Mouse (Mus musculus) kidney, postnatal 36 days (tissue): ENCODE results near the gene Ncf2.
"Not testable (repeated sequence)": the region's sequence is repeated elsewhere in the genome, so short reads cannot be mapped to it uniquely, and the experiment has no call there.

Experiments
- DNase-seq, 2 experiments: peaks; one replicate each; pipeline ENCODE4 v3.0.0; 2021 to 2022; ENCODE audit warnings: mixed read lengths in 2 of 2

Gene Ncf2

DNA sequence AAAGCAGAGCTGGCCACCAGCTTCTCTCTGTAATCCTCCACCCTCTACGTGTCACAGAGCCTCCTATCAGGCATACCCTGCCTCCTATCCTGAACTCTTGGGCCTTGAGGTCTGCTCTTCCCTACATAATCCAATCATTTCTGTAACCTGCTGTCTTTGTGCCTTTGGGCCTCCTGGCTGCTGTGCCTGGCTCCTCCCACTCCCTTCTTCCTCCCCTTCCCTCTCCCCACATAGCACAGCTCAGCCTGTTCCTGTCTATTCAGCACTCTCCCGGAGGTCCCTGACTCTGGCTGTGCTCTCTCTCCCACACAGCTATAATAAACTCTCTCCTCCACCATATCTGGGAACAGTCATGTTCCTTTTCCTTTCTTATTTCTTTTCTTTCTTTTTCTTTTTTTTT lies at the start of gene Ncf2:
Ncf2 (plus strand) TSS at position 298 of the 400 bp plus-strand sequence.
- DNase-seq, result peak; percentile 39 to 41

DNA sequence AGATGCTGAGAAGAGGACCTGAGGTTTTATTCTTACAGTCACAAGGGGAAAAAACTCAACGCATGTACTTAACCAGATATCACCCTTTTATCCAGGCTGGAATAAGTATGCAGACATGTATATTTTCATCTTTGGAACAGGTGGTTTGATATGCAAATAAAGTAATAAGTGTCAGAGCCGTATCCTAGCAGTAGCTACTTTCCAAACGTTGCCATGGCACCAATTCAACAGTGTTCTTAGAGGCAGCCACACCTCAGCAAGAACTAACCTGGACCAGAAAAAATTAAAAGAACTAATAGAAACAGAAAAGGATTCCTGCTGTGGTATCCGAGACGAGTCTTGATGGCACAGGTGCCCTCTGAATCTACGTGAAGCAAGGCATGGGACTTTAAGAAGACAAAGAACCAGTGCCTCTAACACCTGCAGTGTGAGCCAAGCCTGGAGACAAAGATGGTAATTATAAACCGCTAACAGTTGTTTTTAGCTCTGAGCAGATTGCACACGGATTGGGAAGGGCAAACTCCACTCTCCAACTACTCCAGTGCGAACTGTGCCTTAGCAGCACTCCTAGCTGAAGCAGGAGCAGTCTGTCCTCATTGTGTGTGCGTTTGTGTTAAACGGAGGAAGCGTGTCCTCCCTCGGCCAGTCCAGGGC lies 49.6 kb upstream of the Ncf2 start, which contains the start of gene Apobec4:
Apobec4 (plus strand) TSS at position 240 of the 654 bp plus-strand sequence.
- DNase-seq, result peak; percentile 25 to 42

DNA sequence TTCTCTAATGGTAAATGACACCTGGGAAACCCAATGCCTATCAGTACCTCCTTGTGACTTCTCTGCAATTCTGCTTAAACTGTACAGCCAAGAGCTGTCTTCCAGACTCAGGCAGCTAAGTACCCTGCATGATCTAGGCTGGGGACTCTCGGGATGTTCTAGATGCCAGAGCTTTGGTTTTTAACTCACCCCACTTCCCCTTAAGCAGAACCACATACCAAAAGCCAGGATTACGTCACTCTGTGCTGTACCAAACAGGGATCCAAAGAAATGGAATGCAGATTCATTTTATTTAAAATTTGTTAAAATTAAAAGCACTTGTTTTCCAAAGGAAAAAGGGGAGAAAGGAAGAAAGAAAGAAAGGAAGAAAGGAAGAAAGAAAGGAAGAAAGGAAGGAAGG lies 38.2 kb upstream of the Ncf2 start:
- no peak for DNase-seq

DNA sequence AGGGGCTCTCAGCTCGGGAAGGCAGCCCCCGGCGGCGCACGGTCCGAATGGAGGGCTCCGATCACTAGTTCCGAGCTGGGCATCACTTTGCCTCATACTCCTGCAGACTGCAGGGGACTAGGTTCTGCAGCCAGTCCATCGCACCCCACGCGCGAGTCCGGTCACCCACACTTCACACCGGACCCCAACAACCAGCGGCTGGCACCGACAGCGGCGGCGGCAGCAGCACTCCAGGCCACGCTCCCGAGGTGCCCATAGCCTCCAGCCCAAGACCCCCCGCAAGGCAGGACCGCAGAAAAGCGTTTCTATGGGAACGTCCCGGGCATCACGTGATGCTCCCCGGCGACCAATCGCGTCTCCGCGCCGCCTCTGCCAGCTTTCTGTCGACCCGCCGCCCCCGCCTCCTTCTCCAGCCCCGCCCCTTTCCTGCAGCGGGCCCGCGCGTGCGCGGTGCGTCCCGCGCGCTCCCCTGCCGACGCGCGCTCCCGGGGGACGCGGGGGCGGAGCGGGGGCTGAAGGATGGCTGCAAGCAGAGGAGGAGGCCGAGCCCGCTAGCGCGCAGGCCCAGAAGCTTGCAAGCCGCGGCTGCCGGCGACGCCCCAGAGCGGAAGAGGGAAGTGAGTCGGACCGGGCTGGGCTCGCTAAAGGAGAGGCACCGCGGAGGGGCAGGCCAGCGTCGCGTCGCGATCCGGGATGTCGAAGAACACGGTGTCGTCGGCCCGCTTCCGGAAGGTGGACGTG lies 33.8 kb upstream of the Ncf2 start, which contains the start of the genes Rgl1 and Arpc5:
Rgl1 (minus strand) TSS at position 320 of the 741 bp plus-strand sequence.
Arpc5 (plus strand) TSS at position 511 of the 741 bp plus-strand sequence.
- peak; percentile 97 for DNase-seq

DNA sequence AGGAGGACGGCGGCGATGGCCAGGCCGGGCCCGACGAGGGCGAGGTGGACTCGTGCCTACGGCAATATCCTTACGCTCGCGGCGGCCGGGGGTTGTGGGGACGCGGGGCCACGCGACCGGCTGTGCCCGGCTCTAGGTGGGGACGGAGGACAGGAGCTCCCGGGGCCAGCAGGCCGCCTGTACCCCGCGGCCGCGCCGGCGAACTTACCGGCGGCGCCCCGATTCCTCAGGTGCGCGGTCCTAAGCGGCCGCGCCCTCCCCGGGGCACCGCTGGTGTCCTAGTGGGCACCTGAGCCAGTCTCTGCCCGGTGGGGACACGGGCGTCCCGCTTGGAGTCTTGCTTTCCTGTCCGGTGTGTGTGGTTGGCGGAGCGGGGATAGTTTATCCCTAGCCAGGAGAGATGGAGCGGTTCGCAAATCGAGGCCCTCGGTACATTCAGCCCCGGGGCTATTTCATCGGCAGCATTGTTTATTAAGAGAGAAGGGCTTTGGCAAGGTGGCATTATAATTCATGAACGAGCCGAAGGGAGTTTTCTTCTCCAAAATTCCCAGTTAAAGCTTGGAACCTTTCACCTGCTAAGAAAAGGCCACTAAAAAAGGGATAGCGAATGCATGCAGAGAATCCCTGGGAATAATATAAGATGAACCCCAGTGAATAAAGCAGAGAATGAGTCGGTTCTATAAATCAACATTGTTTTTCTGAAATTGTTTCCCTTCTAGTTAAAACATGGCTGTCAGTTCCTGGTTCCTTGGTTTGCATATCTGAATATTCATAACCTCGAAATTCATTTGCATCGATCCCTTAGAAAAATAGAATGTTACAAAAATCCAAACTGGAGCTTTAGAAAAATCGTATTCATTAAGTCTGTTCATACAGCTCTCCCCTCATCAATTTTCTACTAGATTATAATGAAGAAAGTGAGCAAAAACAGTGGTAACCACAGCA lies 32.9 kb upstream of the Ncf2 start:
- DNase-seq, result peak in 1 of 2 experiments; percentile 48

DNA sequence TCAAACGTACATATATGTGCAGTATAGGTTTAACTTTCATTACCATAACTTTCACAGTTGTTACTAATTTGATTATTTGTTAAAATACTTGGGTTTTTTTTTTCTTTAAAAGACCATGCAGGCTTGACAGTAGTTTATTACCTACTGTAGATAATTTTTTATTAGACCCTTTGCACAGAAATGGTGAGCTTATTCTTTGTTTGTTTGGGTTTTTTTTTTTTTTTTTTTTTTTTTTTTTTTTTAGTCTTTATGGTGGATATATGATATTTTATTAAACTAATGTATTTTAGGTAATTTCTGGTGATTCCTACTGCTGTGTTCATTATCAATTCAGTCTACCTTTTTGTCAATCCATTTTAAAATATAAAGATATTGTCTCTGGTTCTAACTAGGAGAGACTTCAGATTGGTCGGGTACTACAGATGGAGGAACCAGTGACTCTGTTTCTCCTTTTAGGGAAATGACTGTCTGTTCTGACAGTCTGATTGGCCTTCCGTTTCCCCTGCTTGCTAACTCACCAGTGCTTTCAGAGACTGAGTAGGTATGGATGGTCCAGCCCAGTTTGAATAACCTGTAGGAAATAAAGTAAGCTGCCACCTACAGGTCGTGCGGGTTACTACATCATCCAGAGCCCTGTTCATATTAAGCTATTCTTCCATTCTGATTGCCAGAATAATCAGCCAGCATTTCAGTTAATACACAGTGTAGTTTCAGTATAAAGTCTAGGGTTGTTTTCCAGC lies 32.1 kb upstream of the Ncf2 start:
- peak; percentile 88 to 92 for DNase-seq

DNA sequence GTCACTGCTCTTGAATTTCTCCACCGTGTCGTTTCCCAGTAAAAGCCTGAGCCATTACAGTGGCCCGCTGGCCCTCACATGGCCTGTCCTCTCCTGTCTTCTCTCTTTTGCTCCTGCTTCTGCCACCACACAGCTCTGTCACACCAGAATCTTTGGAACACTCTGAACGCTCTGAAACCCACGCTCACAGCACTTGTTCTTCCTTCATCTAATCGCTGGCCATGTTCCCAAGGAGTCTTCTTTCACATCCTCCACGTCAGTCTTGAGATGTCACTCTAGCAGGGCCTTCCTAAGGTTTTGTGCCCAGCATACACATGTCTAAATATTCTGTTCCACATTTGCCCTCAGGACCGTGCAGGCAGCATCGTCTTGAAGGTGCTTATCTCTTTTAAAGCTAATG lies 29.0 kb upstream of the Ncf2 start:
- no peak for DNase-seq

DNA sequence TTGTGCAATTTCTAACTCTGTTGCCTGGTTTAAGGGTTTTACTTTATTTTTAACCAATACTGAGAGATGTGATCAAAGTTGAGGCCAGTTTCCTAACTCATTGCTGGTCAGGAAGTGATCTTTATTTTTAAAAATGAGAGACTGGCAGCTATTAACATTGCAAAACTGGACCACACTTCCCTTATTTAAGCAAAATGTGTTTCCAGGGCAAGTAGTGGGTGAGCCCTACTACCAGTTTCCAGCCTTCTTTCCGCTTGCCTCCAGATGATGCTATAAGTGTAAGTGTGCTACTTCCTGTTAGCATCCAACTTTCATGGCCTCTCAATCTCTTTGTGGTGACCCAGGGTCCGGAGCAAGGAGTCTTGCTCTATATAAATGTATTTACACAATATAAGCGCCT lies 25.4 kb upstream of the Ncf2 start:
- not testable (repeated sequence) for DNase-seq

DNA sequence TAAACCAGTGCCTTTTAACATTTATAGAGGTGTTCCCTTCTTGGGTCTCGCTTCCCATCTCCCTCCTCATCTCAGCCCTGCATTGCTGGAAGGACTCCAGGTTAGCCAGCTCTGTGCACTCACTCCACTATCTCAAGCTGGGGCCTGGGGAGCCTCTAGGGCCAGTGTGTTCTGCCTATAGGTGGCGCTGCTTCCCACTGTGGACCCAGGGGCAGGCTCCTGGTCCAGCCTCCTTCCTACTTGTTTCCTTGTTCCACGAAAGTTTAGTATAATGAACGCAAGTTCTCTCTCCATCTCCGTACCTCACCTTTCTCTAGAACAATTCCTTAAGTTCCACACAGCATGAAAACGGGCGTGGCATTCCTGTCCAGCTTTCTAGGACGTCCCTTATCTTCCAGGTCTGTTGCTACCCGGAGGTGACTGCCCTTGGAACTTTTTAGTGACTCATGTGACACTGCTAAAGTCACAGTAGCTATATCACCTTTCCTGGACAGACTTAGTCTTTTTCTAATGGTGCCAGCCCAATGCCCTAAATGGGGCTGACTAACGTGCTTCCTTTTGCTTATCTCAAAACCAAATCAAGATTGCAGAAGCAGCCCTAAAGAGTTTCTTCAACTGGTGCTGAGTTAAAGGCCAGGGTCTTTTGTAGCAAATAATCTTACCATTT lies 20.8 kb upstream of the Ncf2 start:
- peak; percentile 78 to 91 for DNase-seq

DNA sequence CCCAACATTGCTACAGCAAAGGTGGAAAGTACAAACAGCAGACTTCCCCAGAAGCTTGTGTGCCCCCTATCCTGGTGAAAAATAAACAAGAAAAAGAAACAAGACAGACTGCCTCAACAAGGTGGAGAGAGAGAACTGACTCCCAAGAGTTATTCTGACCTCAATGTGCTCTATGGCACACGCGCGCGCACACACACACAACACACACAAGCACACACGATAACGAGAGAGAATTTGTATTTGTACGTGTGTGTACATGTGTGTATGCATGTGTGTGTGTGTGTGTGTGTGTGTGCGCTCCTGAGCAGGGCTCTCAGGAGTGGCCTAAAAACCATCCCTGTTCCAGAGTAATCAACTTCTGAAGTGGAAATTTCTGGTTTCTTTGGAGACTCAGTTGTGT lies 15.4 kb upstream of the Ncf2 start:
- no peak for DNase-seq

DNA sequence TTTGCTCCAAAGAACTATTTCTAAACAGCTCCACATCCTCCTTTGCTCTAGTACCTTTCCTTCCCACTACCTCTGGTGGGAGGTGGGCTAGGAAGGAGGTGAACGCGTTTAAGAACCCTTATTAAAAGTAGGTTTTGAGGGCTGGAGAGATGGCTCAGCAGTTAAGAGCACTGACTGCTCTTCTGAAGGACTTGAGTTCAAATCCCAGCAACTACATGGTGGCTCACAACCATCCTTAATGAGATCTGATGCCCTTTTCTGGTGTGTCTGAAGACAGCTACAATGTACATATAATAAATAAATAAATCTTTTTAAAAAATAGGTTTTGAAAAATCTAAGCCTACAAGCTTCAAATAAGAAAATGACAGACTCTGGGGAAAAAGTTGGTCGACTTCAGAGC lies 14.5 kb upstream of the Ncf2 start:
- DNase-seq, result not testable (repeated sequence)

DNA sequence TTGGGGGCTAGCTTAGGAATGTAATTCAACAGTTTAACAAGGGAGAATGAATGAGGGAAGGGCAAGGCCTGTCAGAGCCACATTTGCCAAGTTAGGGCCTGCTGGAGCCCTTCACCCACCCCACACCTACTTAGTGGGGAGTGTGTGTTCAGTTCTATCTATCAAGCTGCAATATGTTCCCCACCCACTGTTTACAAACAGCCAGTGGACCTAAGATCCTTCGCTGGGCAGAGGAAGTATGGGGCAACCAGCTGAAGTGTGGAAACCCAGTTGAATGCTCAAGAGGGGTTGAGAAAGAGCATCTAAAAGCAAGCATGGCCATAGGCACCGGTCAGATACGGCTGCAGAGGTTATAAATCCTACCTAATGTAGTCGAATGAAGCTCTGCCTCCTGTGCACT lies 13.0 kb upstream of the Ncf2 start:
- no peak for DNase-seq

DNA sequence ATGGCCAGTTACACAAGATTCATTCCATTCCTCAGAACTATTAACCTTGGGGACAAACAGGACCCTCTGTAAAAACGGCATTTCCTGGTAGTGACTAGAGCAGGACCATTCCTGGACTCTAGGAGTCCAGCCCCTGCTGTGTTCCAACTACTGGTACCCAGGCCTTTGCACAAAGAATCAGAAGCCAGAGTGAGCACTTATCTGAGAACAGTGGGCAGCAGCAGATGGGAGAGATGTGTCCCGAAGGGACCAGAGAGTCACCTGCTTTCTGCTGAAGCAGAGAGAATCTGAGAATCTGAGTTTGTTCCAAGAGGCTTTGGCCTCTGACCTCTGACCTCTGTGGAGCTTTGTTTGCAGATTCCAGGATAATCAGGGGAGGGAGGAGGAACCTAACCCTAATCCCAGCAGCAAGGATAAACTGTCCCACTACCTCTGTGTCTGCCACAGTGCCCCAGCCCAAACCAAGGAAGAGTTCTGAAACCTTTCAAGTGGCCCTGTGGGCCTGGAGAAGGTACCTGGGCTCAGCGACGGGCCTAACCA lies 11.8 kb upstream of the Ncf2 start:
- DNase-seq, result peak; percentile 29 to 31

DNA sequence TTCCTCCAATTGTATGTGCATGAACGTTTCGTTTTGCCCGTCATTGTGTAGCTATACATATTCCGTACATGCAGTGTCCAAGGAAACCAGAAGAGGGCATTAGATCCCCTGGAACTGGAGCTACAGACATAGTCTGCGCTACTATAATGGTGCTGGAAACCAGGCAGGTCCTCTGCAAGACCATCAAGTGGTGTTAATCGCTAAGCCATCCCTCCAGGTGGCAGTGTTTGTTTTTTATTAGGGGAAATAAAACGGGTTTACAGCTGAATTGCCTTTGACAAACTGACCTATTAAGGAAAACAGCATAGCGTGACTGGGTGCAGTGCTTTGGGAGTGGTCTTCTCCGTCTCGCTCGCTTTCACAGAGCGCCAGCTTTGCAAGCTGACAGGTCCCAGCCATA lies 9.7 kb upstream of the Ncf2 start:
- DNase-seq, result peak; percentile 66 to 74

DNA sequence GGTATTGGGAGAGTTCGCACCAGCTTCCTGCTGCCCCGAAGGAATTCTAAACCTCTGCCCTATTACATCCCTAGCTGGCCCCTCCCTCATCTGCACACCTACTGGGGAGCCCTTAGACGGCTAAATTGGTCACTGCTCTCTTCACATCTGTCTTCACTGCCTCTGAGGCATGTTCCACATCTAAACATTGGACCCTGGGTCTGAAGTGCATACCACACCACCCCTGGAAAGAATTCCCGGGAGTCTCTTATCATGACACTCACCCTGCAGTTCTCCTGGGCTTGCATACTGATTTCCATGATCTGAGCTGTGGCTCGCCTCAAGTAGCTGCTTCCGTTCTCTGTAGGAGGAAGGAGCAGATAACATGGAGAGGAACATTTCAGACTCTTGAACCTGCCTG lies 9.2 kb upstream of the Ncf2 start:
- peak in 1 of 2 experiments; percentile 14 for DNase-seq

DNA sequence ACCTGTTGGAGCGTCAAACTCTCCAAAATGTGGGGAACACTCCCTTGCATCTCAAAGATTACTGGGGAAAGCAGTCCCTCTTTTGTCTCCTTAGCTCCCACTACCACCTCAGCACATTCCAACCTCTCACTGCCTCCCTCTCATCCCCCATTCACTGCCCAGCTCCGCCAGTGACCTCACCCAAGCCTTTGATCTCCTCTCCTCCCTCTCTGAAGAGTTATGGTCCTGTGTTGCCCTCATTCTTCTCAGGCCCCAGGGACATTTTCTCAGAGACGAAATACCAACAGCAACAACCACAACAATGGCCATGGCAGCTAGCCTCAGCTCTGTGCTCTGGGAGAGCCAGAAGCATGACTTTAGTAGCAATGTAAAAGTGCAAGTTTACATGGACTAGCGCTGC lies 8.7 kb upstream of the Ncf2 start:
- DNase-seq, result no peak

DNA sequence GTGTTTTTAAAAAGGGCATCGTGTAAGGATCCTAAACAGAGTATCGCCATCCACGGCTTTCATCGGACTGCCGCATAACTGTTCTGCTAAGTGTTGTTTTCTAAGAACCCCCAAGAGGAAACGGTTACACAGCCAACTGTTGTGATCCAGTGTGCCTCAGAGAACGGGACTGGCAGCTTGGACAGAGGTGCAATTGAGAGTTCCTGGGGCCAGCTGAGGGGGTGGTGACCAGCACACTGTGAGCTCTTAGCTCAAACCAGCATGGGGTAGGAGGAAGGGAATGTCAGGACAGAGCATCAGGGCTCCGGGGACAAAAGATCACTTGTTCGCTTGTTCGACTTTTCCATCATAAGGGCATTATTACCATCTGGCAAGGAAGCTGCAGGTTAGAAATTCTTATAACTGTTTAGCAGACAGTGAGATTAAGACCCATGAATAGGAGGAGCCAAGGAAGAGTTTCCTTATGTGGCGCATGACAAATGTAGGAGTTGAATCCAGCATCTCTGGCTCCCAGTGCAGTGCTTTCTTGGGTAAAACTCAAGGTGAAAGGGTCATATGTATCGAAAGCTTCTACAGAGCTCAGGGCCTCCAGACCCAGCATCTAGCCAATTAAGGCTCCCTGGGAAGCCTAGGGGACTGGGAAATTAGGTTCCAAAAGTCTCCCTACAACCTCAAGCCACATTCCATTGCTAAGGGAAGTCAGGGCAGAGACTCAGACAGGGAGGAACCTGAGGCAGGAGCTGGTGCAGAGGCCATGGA lies 7.1 kb upstream of the Ncf2 start:
- DNase-seq, result no peak

DNA sequence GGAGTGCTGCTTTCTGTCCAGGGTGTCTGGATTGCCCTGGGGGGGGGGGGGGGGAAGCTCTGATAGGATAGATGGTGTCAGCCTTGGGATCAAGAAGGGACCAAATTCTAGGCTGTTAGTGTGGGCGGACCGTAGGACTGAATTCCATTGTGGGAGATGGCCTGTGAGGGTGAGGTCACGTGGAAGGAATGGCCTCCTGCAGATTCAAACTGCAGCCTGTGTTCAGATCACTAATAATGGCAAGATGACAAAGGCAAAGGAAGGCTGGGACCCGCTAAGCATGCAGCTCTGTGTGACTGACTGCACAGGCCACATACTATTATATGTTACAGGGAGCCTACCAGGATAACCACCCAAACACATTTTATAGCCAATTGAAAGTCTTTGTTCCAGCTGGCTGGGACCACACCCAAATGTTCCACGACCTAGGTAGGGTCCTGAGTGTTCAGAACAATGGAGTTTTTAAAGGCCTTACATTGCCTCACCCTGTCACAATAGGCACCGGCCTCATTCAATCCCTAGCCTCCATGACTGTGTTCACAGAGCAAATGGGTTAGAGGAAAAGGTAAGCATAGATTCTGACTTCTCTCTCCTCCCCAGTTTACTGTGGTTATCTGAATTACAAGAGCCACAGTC lies 6.4 kb upstream of the Ncf2 start:
- DNase-seq, result no peak

DNA sequence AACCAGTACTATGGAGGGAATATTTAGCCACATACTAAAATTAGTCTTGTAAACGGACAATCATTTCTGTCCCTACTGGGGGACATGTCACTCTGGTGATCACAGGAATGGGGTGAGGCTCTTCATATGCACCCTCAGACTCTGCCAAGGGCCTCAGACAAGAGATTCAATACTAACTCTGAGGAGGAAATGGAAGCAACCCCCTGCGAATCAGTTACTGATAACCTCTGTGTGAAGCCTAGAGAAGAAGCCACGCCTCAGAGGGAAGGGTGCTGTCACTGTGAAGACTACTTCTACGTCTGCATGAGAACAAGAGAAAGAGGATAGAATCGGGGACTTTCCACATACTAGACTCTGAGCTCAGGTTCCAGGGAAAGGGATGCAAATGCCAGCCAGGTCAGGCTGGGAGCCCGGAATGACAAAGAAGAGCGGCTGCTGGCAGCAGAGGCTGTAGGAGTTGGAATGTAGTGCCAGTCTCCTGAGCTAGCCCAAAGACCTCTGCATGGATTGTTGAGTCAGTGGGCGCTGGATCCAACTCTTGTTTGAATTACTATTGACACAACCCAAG lies 4.2 kb upstream of the Ncf2 start:
- no peak for DNase-seq
